Mouse (Mus musculus) urinary bladder, postnatal 36 days (tissue): ENCODE results near the gene Tet2.
A peak's percentile ranks its signal among the peaks of the same experiment; 100 is the strongest.
"Not testable (repeated sequence)": the region's sequence is repeated elsewhere in the genome, so short reads cannot be mapped to it uniquely, and the experiment has no call there.

Source experiments
- DNase-seq, 2 experiments: peaks; one replicate each; pipeline ENCODE4 v3.0.0; 2022; ENCODE audit warnings: low spot score in 2 of 2, mixed read lengths in 1 of 2

The Tet2 gene

GRCm38 (mm10) chr3:133549385-133550170 is 4.6 kb upstream of the Tet2 start:
- no peak for DNase-seq

- DNase-seq: no peak
These were observed 3.7 kb upstream of the Tet2 start for GRCm38 (mm10) chr3:133548613-133549012.

DNA sequence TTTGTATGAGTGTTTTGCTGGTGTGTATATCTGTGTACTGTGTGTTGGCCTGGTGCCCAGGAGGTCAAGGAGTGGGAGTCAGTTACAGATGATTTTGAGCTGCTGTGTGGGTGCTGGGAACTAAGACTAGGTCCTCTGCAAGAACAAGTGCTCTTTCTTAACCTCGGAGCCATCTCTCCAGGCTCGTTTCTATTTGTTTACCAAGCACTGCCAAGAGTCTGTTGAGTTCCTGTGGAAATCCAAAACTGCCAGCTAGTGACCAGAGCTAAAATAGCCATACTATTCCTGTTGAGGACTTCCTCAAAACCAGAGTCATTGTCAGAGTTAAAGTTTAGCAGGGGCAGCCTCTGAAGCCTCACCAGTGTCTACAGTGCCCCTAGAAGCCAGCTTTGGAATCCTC is 1.9 kb upstream of the Tet2 start:
- DNase-seq: no peak

- DNase-seq: no peak
These were observed 346 bp upstream of the Tet2 start for GRCm38 (mm10) chr3:133545304-133545666.

DNA sequence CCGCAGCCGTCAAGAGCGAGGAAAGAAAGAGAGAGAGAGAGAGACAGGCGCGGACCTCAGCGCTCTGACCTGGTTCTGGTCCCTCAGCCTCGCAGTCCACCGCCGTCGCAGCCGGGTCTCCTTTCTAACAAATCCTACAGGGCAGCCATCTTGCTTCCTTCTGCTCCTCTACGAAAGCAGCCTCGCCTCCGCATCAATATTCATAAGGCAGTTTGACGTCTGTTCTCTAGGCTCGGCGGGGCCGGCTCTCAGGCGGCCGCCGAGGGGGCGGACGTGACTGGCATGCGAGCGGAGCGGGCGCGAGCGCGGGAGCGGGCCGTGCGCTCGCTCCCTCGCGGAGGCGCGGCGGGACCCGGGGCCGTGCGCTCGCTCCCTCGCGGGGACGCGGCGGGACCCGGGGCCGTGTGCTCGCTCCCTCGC is 798 bp downstream of the Tet2 start:
- DNase-seq: peak; percentile 78 to 85

- peak; percentile 23 to 35 for DNase-seq
These were observed 1.6 kb downstream of the Tet2 start for GRCm38 (mm10) chr3:133543101-133544020.

GRCm38 (mm10) chr3:133542084-133542483 is 2.9 kb downstream of the Tet2 start:
- DNase-seq: no peak

- DNase-seq: no peak
These were observed 3.9 kb downstream of the Tet2 start for GRCm38 (mm10) chr3:133541000-133541399.

- DNase-seq: no peak
These were observed 4.9 kb downstream of the Tet2 start for GRCm38 (mm10) chr3:133539991-133540390.

- not testable (repeated sequence) for DNase-seq
These were observed 6.4 kb downstream of the Tet2 start for GRCm38 (mm10) chr3:133538499-133538898.

GRCm38 (mm10) chr3:133535644-133536043 is 9.3 kb downstream of the Tet2 start:
- no peak for DNase-seq

- DNase-seq: peak in 1 of 2 experiments; percentile 7
These were observed 10.9 kb downstream of the Tet2 start for GRCm38 (mm10) chr3:133534066-133534465.

DNA sequence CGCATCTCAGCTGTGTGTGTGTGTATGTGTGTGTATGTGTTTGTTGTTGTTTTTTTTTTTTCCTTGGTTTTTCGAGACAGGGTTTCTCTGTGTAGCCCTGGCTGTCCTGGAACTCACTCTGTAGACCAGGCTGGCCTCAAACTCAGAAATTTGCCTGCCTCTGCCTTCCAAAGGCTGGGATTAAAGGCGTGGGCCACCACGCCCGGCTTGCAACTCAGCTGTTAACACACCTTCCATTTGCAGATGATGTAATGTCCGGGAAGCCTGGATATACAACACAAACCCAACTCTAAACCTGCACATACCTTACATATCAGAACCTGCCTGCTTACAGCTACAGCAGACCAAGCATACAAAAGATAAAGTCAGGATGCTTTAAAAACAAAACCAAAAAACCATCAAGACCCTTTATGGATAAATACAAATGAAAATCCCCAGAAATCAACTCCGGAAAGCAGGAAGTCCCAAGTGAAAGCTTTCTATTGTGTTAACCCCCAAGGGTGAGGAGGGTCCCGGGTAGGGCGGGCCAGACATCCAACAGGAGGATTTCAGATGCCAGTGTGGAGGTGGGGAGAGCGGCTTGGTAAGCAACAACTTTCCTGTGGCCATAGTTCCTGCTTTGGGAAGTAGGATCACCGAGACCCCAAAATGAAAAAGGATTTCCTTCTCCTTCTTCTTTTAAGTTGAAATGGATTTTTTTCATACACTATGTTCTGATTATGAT is 11.5 kb downstream of the Tet2 start:
- DNase-seq: no peak

DNA sequence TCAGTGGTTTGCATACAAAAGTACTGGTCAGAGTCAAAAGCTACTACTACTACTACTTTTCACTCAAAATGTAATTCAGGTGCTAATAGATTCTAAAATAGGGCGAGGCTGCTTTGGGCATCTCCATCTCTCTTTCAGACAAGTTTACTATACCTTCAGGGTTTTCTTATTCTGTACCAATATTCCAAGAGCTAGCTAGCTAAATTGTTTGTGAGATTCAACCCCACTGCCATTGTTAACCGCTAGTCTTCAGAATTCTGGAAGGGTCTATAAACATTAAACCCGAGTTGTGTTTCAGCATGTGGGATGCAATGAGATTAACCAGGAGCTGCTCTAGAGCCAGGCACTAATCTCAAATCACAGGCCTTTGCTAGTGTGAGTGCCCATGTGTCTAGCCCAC is 12.1 kb downstream of the Tet2 start:
- DNase-seq: no peak

DNA sequence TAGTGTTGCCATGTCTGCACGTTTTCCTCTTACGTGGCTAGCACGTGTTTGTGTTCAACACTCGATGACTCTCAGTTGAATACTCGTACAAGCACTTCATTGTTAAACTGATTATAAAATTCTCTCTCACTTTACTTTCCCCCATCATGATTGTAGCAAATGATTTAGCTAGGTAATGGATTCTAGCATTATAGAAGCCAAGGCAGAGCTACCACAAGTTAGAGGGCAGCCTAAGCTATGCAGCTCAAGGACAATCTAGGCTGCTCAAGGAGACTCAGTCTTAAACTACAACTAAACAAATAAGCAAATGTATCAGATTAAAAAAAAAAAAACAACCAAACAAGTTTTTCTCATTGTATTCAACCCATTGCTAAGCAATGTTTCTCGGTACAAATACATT is 12.7 kb downstream of the Tet2 start:
- DNase-seq: no peak

DNA sequence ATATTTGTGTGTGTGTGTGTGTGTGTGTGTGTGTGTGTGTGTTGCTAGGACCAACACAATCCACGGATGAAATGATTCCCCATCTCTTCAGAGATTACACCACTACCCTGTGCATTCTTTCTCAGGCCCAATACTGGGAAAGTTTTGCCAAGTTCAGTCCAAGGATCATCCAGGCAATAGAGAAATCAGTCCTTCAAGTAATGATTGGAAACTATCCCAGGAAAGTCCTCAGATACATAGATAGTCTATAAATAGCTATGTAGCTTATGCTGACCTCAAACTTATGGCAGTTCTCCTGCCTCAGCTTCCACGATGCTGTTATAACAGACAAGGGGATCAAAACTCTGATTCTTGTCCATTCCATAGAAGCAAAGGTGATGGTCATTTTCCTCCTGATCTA is 13.8 kb downstream of the Tet2 start:
- DNase-seq: no peak

GRCm38 (mm10) chr3:133530664-133531063 is 14.3 kb downstream of the Tet2 start:
- DNase-seq: no peak

- no peak for DNase-seq
These were observed 18.7 kb downstream of the Tet2 start for GRCm38 (mm10) chr3:133526119-133526723.

DNA sequence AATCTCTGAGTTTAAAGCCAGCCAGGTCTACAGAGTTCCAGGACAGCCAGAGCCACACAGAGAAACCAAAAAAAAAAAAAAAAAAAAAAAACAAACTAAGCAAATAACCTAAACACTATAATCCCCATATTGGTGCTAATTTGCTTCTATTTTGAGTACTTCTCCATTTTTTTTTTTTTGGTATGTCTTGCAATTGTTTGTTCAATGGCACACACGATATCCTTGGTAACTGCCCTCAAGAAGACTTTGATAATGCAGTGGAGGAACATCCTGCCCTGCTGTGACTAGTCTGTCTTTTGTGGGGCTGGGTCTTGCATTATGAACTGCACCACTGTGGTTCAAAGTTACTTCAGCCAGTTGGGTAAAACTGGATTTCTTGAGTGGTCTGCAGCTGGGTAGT is 19.4 kb downstream of the Tet2 start:
- DNase-seq: no peak

- no peak for DNase-seq
These were observed 20.4 kb downstream of the Tet2 start for GRCm38 (mm10) chr3:133524341-133525050.

- no peak for DNase-seq
These were observed 21.7 kb downstream of the Tet2 start for GRCm38 (mm10) chr3:133523191-133523590.
